Mouse (Mus musculus) hindbrain, embryonic 15.5 days (tissue): ENCODE data around the gene Rtn2. TPM values are rescaled to one million over a fixed set of nuclear protein-coding genes. Genes with fewer than 3 reads are reported as not detected.
A peak's percentile ranks its signal among the peaks of the same experiment; 100 is the strongest.

Experiments
- ATAC-seq: fragments of 200-750 bp; cut with Nextera tagmentation; 2 replicates; pipeline ENCODE4 v1.8.0; 2017; ENCODE audit warnings: low read depth, moderate number of reproducible peaks, moderate TSS enrichment; ENCODE audit not compliant: low FRiP score
- H3K27ac ChIP-seq: fragments of 300-500 bp; sonication (generic); replicated peaks from 2 replicates; pipeline ENCODE4 v1.5.1; 2015; ENCODE audit warnings: mild to moderate bottlenecking, inconsistent platforms
- H3K27me3 ChIP-seq: fragments of 300-500 bp; sonication (generic); 2 replicates; pipeline ENCODE4 v1.6.1; 2015; ENCODE audit warnings: control low read depth, inconsistent platforms
- H3K36me3 ChIP-seq: fragments of 300-500 bp; sonication (generic); 2 replicates; pipeline ENCODE4 v1.6.1; 2015; ENCODE audit warnings: control low read depth, inconsistent platforms
- H3K4me1 ChIP-seq: fragments of 300-500 bp; sonication (generic); replicated peaks from 2 replicates; pipeline ENCODE4 v1.6.1; 2015; ENCODE audit warnings: control low read depth, inconsistent platforms
- H3K4me2 ChIP-seq: fragments of 300-500 bp; sonication (generic); 2 replicates; pipeline ENCODE4 v1.6.1; 2015; ENCODE audit warnings: moderate library complexity, mild to moderate bottlenecking, inconsistent platforms
- H3K4me3 ChIP-seq: fragments of 300-500 bp; sonication (generic); 2 replicates; pipeline ENCODE4 v1.5.1; 2015; ENCODE audit warnings: mild to moderate bottlenecking, inconsistent platforms
- H3K9ac ChIP-seq: fragments of 300-500 bp; sonication (generic); 2 replicates; pipeline ENCODE4 v1.6.1; 2015; ENCODE audit warnings: inconsistent platforms
- H3K9me3 ChIP-seq: fragments of 300-500 bp; sonication (generic); 2 replicates; pipeline ENCODE4 v1.6.1; 2016; ENCODE audit warnings: control low read depth, inconsistent platforms
- WGBS: fragments of 180-500 bp; shearing (Covaris S2); methylation state at CpG from one replicate; pipeline ENCODE4 v1.1.7; 2015; 5-methylcytosine and 5-hydroxymethylcytosine counted together
- polyA plus RNA-seq: library from polyadenylated mRNA; unstranded; fragments of >200 nt; fragmentation: Nextera tagmentation; extraction: Ambion mirVana; gene quantifications from 2 replicates; pipeline ENCODE4 v1.2.1, GENCODE M21; 2015

Rtn2 gene
- polyA plus RNA-seq, 1 experiment from 2014 or later: 130 TPM

DNA sequence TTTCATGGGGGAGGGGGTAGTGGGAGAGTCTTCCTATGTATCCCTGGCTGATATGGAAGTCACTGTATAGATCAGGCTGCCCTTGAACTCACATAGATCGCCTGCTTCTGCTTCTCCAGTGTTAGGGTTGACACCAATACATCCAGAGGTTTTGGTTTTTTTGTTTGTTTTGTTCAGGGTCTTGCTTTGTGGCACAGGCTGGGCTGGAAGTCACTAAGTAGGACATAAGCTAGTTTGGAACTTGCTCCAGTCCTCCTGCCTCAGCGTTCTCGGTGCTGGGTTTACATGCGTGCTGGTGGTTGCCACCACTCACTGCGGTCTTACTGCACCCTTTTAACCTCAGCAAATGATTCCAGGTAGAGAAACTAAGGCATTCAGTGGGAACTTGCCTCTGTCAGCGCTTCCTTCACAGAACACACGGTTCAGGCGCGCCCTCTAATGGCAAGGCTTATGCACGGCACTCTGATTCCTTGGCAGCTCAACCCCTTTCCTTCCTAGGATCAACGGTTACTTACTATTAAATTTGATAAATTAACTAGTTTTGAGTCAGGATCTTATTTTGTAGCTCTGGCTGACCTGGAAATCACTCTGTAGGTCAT is 60.9 kb downstream of the Rtn2 start:
- Histone ChIP-seq H3K27me3 (0 out of 2 replicates have a peak, but pooled peaks cover 14% of the 10 kb centered on the region), H3K4me1 (peaks cover 49% of the 10 kb centered on the region), H3K9ac (no peak overlapping the region), H3K4me2 (peak overlapping the region; percentile 95; the same call in 1 of the 2 replicates), H3K36me3 (0 out of 2 replicates have a peak, but pooled peaks cover under 1% of the 10 kb centered on the region), H3K4me3 (no peak overlapping the region), H3K27ac (no peak overlapping the region), H3K9me3 (no peaks in the 10 kb centered on the region)
- WGBS: 2% methylated on average over 11 of the region's 11 CpGs
- no peak for ATAC-seq

DNA sequence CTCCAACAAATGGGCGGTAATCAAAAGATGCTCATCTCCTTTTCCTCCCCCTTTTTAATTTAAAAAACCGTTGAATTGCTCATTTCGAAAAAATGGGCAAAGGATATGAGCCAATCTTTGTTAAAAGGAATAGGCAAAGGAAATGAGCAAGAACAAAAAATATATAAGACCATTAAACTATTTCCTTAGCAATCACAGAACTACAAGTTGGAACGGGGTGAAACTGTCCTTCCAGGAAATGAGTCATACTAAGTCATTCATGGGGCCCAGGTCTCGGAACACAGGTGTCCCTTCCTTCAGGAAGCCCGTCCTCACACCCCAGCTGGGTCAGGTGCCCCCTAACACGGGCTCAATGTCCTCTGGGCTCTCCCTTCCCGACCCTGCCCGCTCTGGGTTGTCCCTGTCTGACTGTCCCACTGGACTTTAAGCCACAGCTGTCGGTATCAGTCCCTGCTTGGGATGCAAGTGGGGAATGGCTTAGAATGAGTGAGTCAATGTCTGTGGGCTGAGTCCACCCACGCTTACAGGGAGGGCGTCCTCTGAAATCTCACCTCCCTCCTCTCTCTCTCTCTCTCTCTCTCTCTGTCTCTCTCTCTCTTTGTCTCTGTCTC is 61.9 kb downstream of the Rtn2 start, which contains the start of gene Ercc1:
Gene Ercc1, plus strand, starts transcription at position 542 of the 611 bp plus-strand sequence.
- H3K27ac ChIP-seq: peak within 1 kb of the TSS; percentile 89
- H3K9ac ChIP-seq: peak within 1 kb of the TSS; percentile 77
- H3K4me3 ChIP-seq: peak within 1 kb of the TSS; percentile 82
- peak within 1 kb of the TSS; percentile 89 for H3K4me2 ChIP-seq
- no peaks in the 10 kb centered on the region for H3K9me3 ChIP-seq
- peaks cover 11% of the 10 kb centered on the region; the same call in 1 of the 2 replicates for H3K36me3 ChIP-seq
- H3K4me1 ChIP-seq: peaks cover 49% of the 10 kb centered on the region
- H3K27me3 ChIP-seq: 0 out of 2 replicates have a peak, but pooled peaks cover 14% of the 10 kb centered on the region
- peak; percentile 10; the same call in 1 of the 2 replicates for ATAC-seq
- WGBS: 25% methylated on average over 12 of the region's 12 CpGs

DNA sequence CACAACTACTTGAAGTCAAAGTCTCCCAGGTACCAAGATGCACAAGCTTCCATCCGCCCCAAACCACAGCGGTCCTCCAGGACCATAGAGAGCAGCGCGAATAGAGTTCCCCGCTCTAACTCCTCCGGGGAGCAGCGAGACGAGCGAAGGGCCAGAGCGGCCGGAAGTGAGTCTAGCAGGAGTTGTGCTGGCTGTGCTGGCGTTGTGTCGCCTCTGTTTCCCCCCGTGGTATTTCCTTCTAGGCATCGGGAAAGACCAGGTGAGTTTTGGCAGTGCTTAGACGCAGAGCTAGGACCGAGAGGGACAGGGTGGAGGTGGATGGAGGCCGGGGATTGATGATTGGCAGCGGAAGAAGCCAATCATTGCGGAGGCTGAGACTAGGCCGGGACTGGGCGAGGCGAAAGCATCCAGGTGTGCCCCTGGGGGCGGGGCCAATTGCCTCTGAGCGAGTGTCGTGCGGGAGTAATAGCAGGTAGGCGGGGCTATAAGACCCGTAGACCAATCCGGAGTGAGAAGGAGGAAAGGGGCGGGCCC is 62.6 kb downstream of the Rtn2 start:
- H3K4me1 ChIP-seq: peaks cover 49% of the 10 kb centered on the region
- H3K36me3 ChIP-seq: peaks cover 13% of the 10 kb centered on the region; the same call in 1 of the 2 replicates
- 0 out of 2 replicates have a peak, but pooled peaks cover 14% of the 10 kb centered on the region for H3K27me3 ChIP-seq
- peak overlapping the region; percentile 89 for H3K27ac ChIP-seq
- H3K9ac ChIP-seq: peak overlapping the region; percentile 77
- H3K4me2 ChIP-seq: peak overlapping the region; percentile 89
- peak overlapping the region; percentile 82 for H3K4me3 ChIP-seq
- WGBS: 1% methylated on average over 31 of the region's 31 CpGs
- ATAC-seq: peak; percentile 96
- H3K9me3 ChIP-seq: no peaks in the 10 kb centered on the region

Other genes starting within 250 kb of the Rtn2 start
- gene Rsph6a, start 227.9 kb upstream of the Rtn2 start, polyA plus RNA-seq: 0.16 and 0.31 TPM in 2 replicates
- gene Dmwd, start 206.4 kb upstream of the Rtn2 start, polyA plus RNA-seq: 36.2 and 42.5 TPM in 2 replicates
- 10.5 and 10.9 TPM in 2 replicates for gene Dmpk, start 198.8 kb upstream of the Rtn2 start, polyA plus RNA-seq
- gene Six5, start 188.0 kb upstream of the Rtn2 start, polyA plus RNA-seq: 2.5 and 2.6 TPM in 2 replicates
- gene Gm4969, start 164.3 kb upstream of the Rtn2 start, polyA plus RNA-seq: 6.9 and 8.1 TPM in 2 replicates
- gene Fbxo46, start 162.8 kb upstream of the Rtn2 start, polyA plus RNA-seq: 16.2 and 16.6 TPM in 2 replicates
- 21.7 and 24.2 TPM in 2 replicates for gene Qpctl, start 133.3 kb upstream of the Rtn2 start, polyA plus RNA-seq
- gene Snrpd2, start 132.9 kb upstream of the Rtn2 start, polyA plus RNA-seq: 116 and 118 TPM in 2 replicates
- 2.1 TPM in 2 replicates for gene Gipr, start 116.5 kb upstream of the Rtn2 start, polyA plus RNA-seq
- gene Eml2, start 106.2 kb upstream of the Rtn2 start, polyA plus RNA-seq: 8.2 and 8.8 TPM in 2 replicates
- 2.7 and 3.8 TPM in 2 replicates for gene Gpr4, start 70.1 kb upstream of the Rtn2 start, polyA plus RNA-seq
- gene Opa3, start 54.3 kb upstream of the Rtn2 start, polyA plus RNA-seq: 38.5 and 41.8 TPM in 2 replicates
- 41.5 and 42.1 TPM in 2 replicates for gene Vasp, start 10.8 kb upstream of the Rtn2 start, polyA plus RNA-seq
- 0.96 and 1.2 TPM in 2 replicates for gene Ppm1n, start 2.6 kb upstream of the Rtn2 start, polyA plus RNA-seq
- gene Fosb, start 27.4 kb downstream of the Rtn2 start, polyA plus RNA-seq: 0.08 and 0.14 TPM in 2 replicates
- 84.8 and 88.9 TPM in 2 replicates for gene Ercc1, start 62.2 kb downstream of the Rtn2 start, polyA plus RNA-seq
- gene Cd3eap, start 76.9 kb downstream of the Rtn2 start, polyA plus RNA-seq: 21.2 and 22.5 TPM in 2 replicates
- 2.6 and 3.0 TPM in 2 replicates for gene Ppp1r13l, start 77.1 kb downstream of the Rtn2 start, polyA plus RNA-seq
- gene Ercc2, start 99.4 kb downstream of the Rtn2 start, polyA plus RNA-seq: 23.8 and 24.4 TPM in 2 replicates
- gene Klc3, start 121.5 kb downstream of the Rtn2 start, polyA plus RNA-seq: 1.2 and 2.1 TPM in 2 replicates
- gene Ckm, start 122.2 kb downstream of the Rtn2 start, polyA plus RNA-seq: 0.23 and 1.4 TPM in 2 replicates
- gene Mark4, start 176.2 kb downstream of the Rtn2 start, polyA plus RNA-seq: 18.4 and 18.7 TPM in 2 replicates
- 0.76 and 0.82 TPM in 2 replicates for gene Exoc3l2, start 180.7 kb downstream of the Rtn2 start, polyA plus RNA-seq
- 4.5 and 4.8 TPM in 2 replicates for gene Bloc1s3, start 225.7 kb downstream of the Rtn2 start, polyA plus RNA-seq
- 39.4 and 41.4 TPM in 2 replicates for gene Trappc6a, start 225.8 kb downstream of the Rtn2 start, polyA plus RNA-seq
- 1.1 and 1.2 TPM in 2 replicates for gene Nkpd1, start 235.2 kb downstream of the Rtn2 start, polyA plus RNA-seq